Mouse (Mus musculus) G1E (cell line): Measurements from ENCODE around the gene 4930469K13Rik.

Experiments used
- CTCF ChIP-seq: IDR thresholded peaks from 2 replicates; pipeline ENCODE4 v1.5.1; 2012; ENCODE audit warnings: low read depth, low read length, inconsistent platforms, mixed read lengths
- TAL1 ChIP-seq: conservative IDR thresholded peaks from 2 replicates; pipeline ENCODE4 v1.6.1; 2012; ENCODE audit warnings: low read depth, low read length, inconsistent platforms, mixed read lengths

- no peak for TF ChIP-seq CTCF
- TF ChIP-seq TAL1, result no peak
Observed at GRCm38 (mm10) chr11:34146934-34147333, 48.6 kb upstream of the 4930469K13Rik start.
